Mouse (Mus musculus) kidney, adult 8-10 months (tissue): ENCODE data around the gene Car11.

Source experiments
- DNase-seq, 2 experiments: peaks; one replicate each; pipeline ENCODE4 v3.0.0; 2022

The Car11 gene

GRCm38 (mm10) chr7:45692364-45692763 is 7.3 kb upstream of the Car11 start:
- no peak for DNase-seq

GRCm38 (mm10) chr7:45693921-45694591 is 5.6 kb upstream of the Car11 start, which contains the start of gene Sec1:
TSS of gene Sec1 (minus strand) at chr7:45694402.
- no peak for DNase-seq

GRCm38 (mm10) chr7:45695098-45695497 is 4.5 kb upstream of the Car11 start:
- no peak for DNase-seq

GRCm38 (mm10) chr7:45697894-45698293 is 1.7 kb upstream of the Car11 start:
- DNase-seq, result no peak

- peak; percentile 86 for DNase-seq
Measured at GRCm38 (mm10) chr7:45700301-45701015, 815 bp downstream of the Car11 start.

- no peak for DNase-seq
Measured at GRCm38 (mm10) chr7:45701072-45701471, 1.4 kb downstream of the Car11 start.

- DNase-seq, result peak in 1 of 2 experiments; percentile 23
Measured at GRCm38 (mm10) chr7:45701607-45702006, 2.0 kb downstream of the Car11 start.

GRCm38 (mm10) chr7:45702316-45702715 is 2.7 kb downstream of the Car11 start:
- peak in 1 of 2 experiments; percentile 35 for DNase-seq

GRCm38 (mm10) chr7:45702809-45703520 is 3.3 kb downstream of the Car11 start:
- peak in 1 of 2 experiments; percentile 33 for DNase-seq

- DNase-seq, result no peak
Measured at GRCm38 (mm10) chr7:45703521-45704033, 3.9 kb downstream of the Car11 start.

- peak; percentile 81 to 91 for DNase-seq
Measured at GRCm38 (mm10) chr7:45704046-45704559, 4.5 kb downstream of the Car11 start.

GRCm38 (mm10) chr7:45704730-45705442 is 5.2 kb downstream of the Car11 start, which contains the start of gene Dbp:
TSS of gene Dbp (plus strand) at chr7:45705088.
- peak; percentile 100 for DNase-seq

GRCm38 (mm10) chr7:45705443-45705864 is 5.8 kb downstream of the Car11 start:
- no peak for DNase-seq

- DNase-seq, result peak; percentile 96
Measured at GRCm38 (mm10) chr7:45705873-45706281, 6.2 kb downstream of the Car11 start.

GRCm38 (mm10) chr7:45706721-45707241 is 7.1 kb downstream of the Car11 start:
- DNase-seq, result peak; percentile 89 to 92

GRCm38 (mm10) chr7:45707375-45707967 is 7.8 kb downstream of the Car11 start:
- peak; percentile 99 to 100 for DNase-seq

GRCm38 (mm10) chr7:45708221-45708761 is 8.6 kb downstream of the Car11 start:
- DNase-seq, result peak; percentile 88 to 91

- DNase-seq, result peak; percentile 33 to 61
Measured at GRCm38 (mm10) chr7:45709036-45709435, 9.4 kb downstream of the Car11 start.

GRCm38 (mm10) chr7:45709677-45710355 is 10.2 kb downstream of the Car11 start:
- DNase-seq, result peak; percentile 40 to 44

GRCm38 (mm10) chr7:45710477-45711191 is 11.0 kb downstream of the Car11 start:
- peak in 1 of 2 experiments; percentile 62 for DNase-seq
